Mouse (Mus musculus): ENCODE measurements around the gene Tert. TPM values are rescaled to one million over a fixed set of nuclear protein-coding genes. Genes with fewer than 3 reads are reported as not detected.

The Tert gene
- polyA plus RNA-seq (2014; fragmentation: Illumina TruSeq; extraction: RNeasy Lipid Tissue Mini Kit (QIAGEN cat#74804); ENCODE audit: insufficient read depth, low read depth, low replicate concordance), result 0.53 TPM

DNA sequence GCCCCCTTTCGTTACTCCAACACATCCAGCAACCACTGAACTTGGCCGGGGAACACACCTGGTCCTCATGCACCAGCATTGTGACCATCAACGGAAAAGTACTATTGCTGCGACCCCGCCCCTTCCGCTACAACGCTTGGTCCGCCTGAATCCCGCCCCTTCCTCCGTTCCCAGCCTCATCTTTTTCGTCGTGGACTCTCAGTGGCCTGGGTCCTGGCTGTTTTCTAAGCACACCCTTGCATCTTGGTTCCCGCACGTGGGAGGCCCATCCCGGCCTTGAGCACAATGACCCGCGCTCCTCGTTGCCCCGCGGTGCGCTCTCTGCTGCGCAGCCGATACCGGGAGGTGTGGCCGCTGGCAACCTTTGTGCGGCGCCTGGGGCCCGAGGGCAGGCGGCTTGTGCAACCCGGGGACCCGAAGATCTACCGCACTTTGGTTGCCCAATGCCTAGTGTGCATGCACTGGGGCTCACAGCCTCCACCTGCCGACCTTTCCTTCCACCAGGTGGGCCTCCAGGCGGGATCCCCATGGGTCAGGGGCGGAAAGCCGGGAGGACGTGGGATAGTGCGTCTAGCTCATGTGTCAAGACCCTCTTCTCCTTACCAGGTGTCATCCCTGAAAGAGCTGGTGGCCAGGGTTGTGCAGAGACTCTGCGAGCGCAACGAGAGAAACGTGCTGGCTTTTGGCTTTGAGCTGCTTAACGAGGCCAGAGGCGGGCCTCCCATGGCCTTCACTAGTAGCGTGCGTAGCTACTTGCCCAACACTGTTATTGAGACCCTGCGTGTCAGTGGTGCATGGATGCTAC lies at the start of gene Tert:
Gene Tert (plus strand): TSS at position 167 of the 805 bp plus-strand sequence.

DNA sequence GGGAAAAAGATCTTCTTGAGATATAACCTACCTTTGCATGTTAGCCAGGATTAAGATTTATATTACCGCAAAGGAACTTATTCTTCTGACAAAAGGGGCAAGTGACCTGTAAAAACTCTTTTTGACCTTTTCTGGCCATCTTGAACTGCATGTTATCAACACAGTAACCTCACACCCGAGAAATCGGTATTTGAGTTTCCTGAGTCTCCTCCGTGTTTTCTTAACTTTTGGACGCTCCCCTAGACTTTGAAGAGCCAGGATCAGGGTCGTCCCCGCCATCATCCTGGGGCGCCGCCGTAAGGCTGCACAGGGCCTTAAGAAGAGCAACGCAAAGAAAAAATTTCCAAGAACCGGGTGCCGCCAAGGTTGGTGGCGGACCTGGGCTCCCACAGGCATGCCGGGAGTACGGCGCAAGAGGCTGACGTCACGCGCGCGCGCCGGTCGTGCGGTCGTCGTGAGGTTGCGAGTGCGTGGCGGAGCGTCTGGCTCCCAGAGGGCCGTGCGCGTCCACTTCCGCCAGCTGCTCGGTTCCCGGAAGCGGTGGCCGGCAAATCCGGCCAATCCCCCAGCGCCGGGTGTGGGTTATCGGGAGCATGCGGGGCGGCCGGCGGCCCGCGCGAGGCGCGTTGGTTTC lies 23.1 kb upstream of the Tert start, which contains the start of gene Clptm1l:
Gene Clptm1l (plus strand): TSS at position 485 of the 634 bp plus-strand sequence.

DNA sequence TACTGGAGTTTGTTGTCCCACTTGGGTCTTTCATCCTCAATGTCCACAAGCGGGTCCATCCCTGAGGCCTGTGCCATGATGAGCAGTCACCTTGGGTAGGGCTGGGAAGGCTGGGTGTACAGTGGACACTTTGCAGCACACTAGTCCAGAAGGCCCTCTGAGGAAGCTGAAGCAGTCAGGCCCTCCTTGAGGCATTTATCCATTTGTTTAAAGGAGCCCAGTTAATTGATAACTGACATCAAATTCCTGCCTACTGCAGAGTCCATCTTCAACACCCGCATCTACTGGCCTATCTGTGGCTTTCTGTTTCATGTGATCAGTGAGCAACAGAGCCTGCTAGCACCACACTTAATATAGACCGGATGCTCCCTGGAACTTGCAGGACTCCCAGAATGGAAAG lies 51.1 kb downstream of the Tert start, which contains the start of gene Slc6a18:
Gene Slc6a18 (minus strand): TSS at position 171 of the 400 bp plus-strand sequence.

Other genes with a start within 250 kb of the Tert start
- 146 TPM for gene Lpcat1, start 159.7 kb upstream of the Tert start, polyA plus RNA-seq (2014; fragmentation: Illumina TruSeq; extraction: RNeasy Lipid Tissue Mini Kit (QIAGEN cat#74804); ENCODE audit: insufficient read depth, low read depth, low replicate concordance)
- not detected for gene Slc6a3, start 90.2 kb upstream of the Tert start, polyA plus RNA-seq (2014; fragmentation: Illumina TruSeq; extraction: RNeasy Lipid Tissue Mini Kit (QIAGEN cat#74804); ENCODE audit: insufficient read depth, low read depth, low replicate concordance)
- 110 TPM for gene Clptm1l, start 22.9 kb upstream of the Tert start, polyA plus RNA-seq (2014; fragmentation: Illumina TruSeq; extraction: RNeasy Lipid Tissue Mini Kit (QIAGEN cat#74804); ENCODE audit: insufficient read depth, low read depth, low replicate concordance)
- not detected for gene Slc6a18, start 51.1 kb downstream of the Tert start, polyA plus RNA-seq (2014; fragmentation: Illumina TruSeq; extraction: RNeasy Lipid Tissue Mini Kit (QIAGEN cat#74804); ENCODE audit: insufficient read depth, low read depth, low replicate concordance)
- 0.15 TPM for gene Slc6a19, start 78.0 kb downstream of the Tert start, polyA plus RNA-seq (2014; fragmentation: Illumina TruSeq; extraction: RNeasy Lipid Tissue Mini Kit (QIAGEN cat#74804); ENCODE audit: insufficient read depth, low read depth, low replicate concordance)
- 14.8 TPM for gene Slc12a7, start 106.2 kb downstream of the Tert start, polyA plus RNA-seq (2014; fragmentation: Illumina TruSeq; extraction: RNeasy Lipid Tissue Mini Kit (QIAGEN cat#74804); ENCODE audit: insufficient read depth, low read depth, low replicate concordance)
- 4.3 TPM for gene Nkd2, start 220.7 kb downstream of the Tert start, polyA plus RNA-seq (2014; fragmentation: Illumina TruSeq; extraction: RNeasy Lipid Tissue Mini Kit (QIAGEN cat#74804); ENCODE audit: insufficient read depth, low read depth, low replicate concordance)